Mouse (Mus musculus): ENCODE data around the gene Gpn2. TPM values are rescaled to one million over a fixed set of nuclear protein-coding genes. Genes with fewer than 3 reads are reported as not detected.

The Gpn2 gene
- total RNA-seq, 2 experiments from 2014 or later, result 4.2 TPM

Other genes starting within 250 kb of the Gpn2 start
- 16.2 and 28.5 TPM in 2 replicates for gene Wdtc1, start 230.9 kb upstream of the Gpn2 start, total RNA-seq (2015; ENCODE audit: low replicate concordance)
- gene Wdtc1, start 230.9 kb upstream of the Gpn2 start, total RNA-seq (2017; ENCODE audit: low replicate concordance), result 9.0 and 10.1 TPM in 2 replicates
- 15.9 and 18.4 TPM in 2 replicates for gene Slc9a1, start 214.7 kb upstream of the Gpn2 start, total RNA-seq (2015; ENCODE audit: low replicate concordance)
- gene Slc9a1, start 214.7 kb upstream of the Gpn2 start, total RNA-seq (2017; ENCODE audit: low replicate concordance), result 13.5 and 13.7 TPM in 2 replicates
- not detected in 2 replicates for gene Tent5b, start 104.2 kb upstream of the Gpn2 start, total RNA-seq (2015; ENCODE audit: low replicate concordance)
- not detected in 2 replicates for gene Tent5b, start 104.2 kb upstream of the Gpn2 start, total RNA-seq (2017; ENCODE audit: low replicate concordance)
- gene Trnp1, start 85.8 kb upstream of the Gpn2 start, total RNA-seq (2015; ENCODE audit: low replicate concordance), result not detected in 2 replicates
- not detected in 2 replicates for gene Trnp1, start 85.8 kb upstream of the Gpn2 start, total RNA-seq (2017; ENCODE audit: low replicate concordance)
- not detected in 2 replicates for gene Kdf1, start 65.4 kb upstream of the Gpn2 start, total RNA-seq (2015; ENCODE audit: low replicate concordance)
- not detected in 2 replicates for gene Kdf1, start 65.4 kb upstream of the Gpn2 start, total RNA-seq (2017; ENCODE audit: low replicate concordance)
- 57.3 and 70.0 TPM in 2 replicates for gene Nudc, start 38.4 kb upstream of the Gpn2 start, total RNA-seq (2015; ENCODE audit: low replicate concordance)
- 55.3 and 88.5 TPM in 2 replicates for gene Nudc, start 38.4 kb upstream of the Gpn2 start, total RNA-seq (2017; ENCODE audit: low replicate concordance)
- not detected in 2 replicates for gene Nr0b2, start 31.0 kb upstream of the Gpn2 start, total RNA-seq (2015; ENCODE audit: low replicate concordance)
- gene Nr0b2, start 31.0 kb upstream of the Gpn2 start, total RNA-seq (2017; ENCODE audit: low replicate concordance), result not detected in 2 replicates
- 1.7 and 3.6 TPM in 2 replicates for gene Gpatch3, start 9.6 kb upstream of the Gpn2 start, total RNA-seq (2015; ENCODE audit: low replicate concordance)
- 4.1 and 19.7 TPM in 2 replicates for gene Gpatch3, start 9.6 kb upstream of the Gpn2 start, total RNA-seq (2017; ENCODE audit: low replicate concordance)
- 2.9 TPM in 1 of 2 replicates, not detected in the other for gene Sfn, start 17.8 kb downstream of the Gpn2 start, total RNA-seq (2015; ENCODE audit: low replicate concordance)
- gene Sfn, start 17.8 kb downstream of the Gpn2 start, total RNA-seq (2017; ENCODE audit: low replicate concordance), result 0.64 TPM in 1 of 2 replicates, not detected in the other
- 8.3 and 19.3 TPM in 2 replicates for gene Zdhhc18, start 65.8 kb downstream of the Gpn2 start, total RNA-seq (2015; ENCODE audit: low replicate concordance)
- gene Zdhhc18, start 65.8 kb downstream of the Gpn2 start, total RNA-seq (2017; ENCODE audit: low replicate concordance), result 3.9 and 11.2 TPM in 2 replicates
- 1.3 and 4.0 TPM in 2 replicates for gene Pigv, start 88.3 kb downstream of the Gpn2 start, total RNA-seq (2015; ENCODE audit: low replicate concordance)
- gene Pigv, start 88.3 kb downstream of the Gpn2 start, total RNA-seq (2017; ENCODE audit: low replicate concordance), result 2.7 and 3.2 TPM in 2 replicates
- 65.8 and 102 TPM in 2 replicates for gene Arid1a, start 172.4 kb downstream of the Gpn2 start, total RNA-seq (2015; ENCODE audit: low replicate concordance)
- gene Arid1a, start 172.4 kb downstream of the Gpn2 start, total RNA-seq (2017; ENCODE audit: low replicate concordance), result 42.9 and 69.1 TPM in 2 replicates

Measured in erythroid progenitor cell, adult 5-6 weeks (primary cell).